ENCODE assay signal across 7 mouse cellular contexts in the genomic region with DNA sequence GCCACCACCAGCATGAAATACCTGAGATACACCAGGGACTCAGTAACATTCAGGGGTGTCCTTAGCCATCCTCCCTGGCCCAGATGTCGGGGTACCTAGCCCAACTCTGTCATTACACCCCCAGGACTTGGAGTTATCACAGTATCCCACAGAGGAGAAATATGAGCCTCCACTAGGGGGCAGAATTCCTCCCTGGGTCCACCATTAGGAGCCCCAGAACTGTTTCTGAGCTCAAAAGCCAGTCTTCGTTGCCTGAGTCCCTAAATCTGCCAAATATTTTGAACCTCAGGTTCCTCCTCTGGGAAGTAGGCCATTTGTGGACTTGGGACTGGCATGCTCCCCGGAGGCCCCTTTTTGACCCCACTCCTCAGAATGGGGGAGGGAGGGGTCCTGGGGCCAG. TPM values are rescaled to one million over a fixed set of nuclear protein-coding genes. Genes with fewer than 3 reads are reported as not detected.
A peak's percentile ranks its signal among the peaks of the same experiment; 100 is the strongest.
DNase-seq lines count a peak whose midpoint lies in the region; ATAC-seq and TF ChIP-seq lines count a peak whose summit lies in the region.

No protein-coding gene starts in this region.

- no peak for ATAC-seq in heart, postnatal 0 days (ENCODE audit: insufficient read depth, low read depth)
- ATAC-seq in heart, embryonic 12.5 days (ENCODE audit: insufficient number of reproducible peaks, low FRiP score), result no peak
- ATAC-seq in neural tube, embryonic 11.5 days (ENCODE audit: insufficient read depth, low FRiP score, low TSS enrichment), result 0 out of 2 replicates have a peak, but pooled peaks have one; percentile 49

- H3K27me3 ChIP-seq in heart, postnatal 0 days (ENCODE audit: control insufficient read depth, insufficient read depth, low read length), result no peaks in the 10 kb centered on the region
- no peaks in the 10 kb centered on the region for H3K27me3 ChIP-seq in heart, embryonic 12.5 days (replicated peaks)
- H3K27me3 ChIP-seq in neural tube, embryonic 11.5 days (ENCODE audit: control insufficient read depth, insufficient read depth, low read length), result no peaks in the 10 kb centered on the region

- H3K4me3 ChIP-seq in heart, postnatal 0 days (ENCODE audit: low read depth, low read length), result no peak overlapping the region
- H3K4me3 ChIP-seq in heart, embryonic 12.5 days, result no peak overlapping the region
- no peak overlapping the region for H3K4me3 ChIP-seq in neural tube, embryonic 11.5 days (ENCODE audit: low read depth, low read length)

- H3K9ac ChIP-seq in heart, postnatal 0 days (replicated peaks; ENCODE audit: low read depth, low read length), result no peak overlapping the region
- H3K9ac ChIP-seq in heart, embryonic 12.5 days, result no peak overlapping the region
- H3K9ac ChIP-seq in neural tube, embryonic 11.5 days (ENCODE audit: low read length), result no peak overlapping the region

- no peaks in the 10 kb centered on the region for H3K36me3 ChIP-seq in heart, postnatal 0 days (replicated peaks; ENCODE audit: control insufficient read depth, insufficient read depth, low read length)
- peaks cover 7% of the 10 kb centered on the region; the same call in 1 of the 2 replicates for H3K36me3 ChIP-seq in heart, embryonic 12.5 days
- no peaks in the 10 kb centered on the region for H3K36me3 ChIP-seq in neural tube, embryonic 11.5 days (ENCODE audit: control insufficient read depth, insufficient read depth, low read length)

- TF ChIP-seq EP300 in heart, postnatal 0 days (IDR thresholded peaks at IDR 0.05; ENCODE audit: low read depth), result no peak

- TF ChIP-seq CTCF in heart, postnatal 0 days (IDR thresholded peaks at IDR 0.05; ENCODE audit: low read depth), result peak; percentile 53

- 53% methylated on average over 3 of the region's 3 CpGs for WGBS in heart, postnatal 0 days
- 48% methylated on average over 3 of the region's 3 CpGs for WGBS in heart, embryonic 12.5 days
- WGBS in neural tube, embryonic 11.5 days, result 51% methylated on average over 3 of the region's 3 CpGs

- H3K4me1 ChIP-seq in heart, postnatal 0 days (ENCODE audit: control insufficient read depth, insufficient read depth), result no peaks in the 10 kb centered on the region
- peaks cover 23% of the 10 kb centered on the region for H3K4me1 ChIP-seq in heart, embryonic 12.5 days (replicated peaks)
- H3K4me1 ChIP-seq in neural tube, embryonic 11.5 days (ENCODE audit: control insufficient read depth, insufficient read depth, low read length), result no peaks in the 10 kb centered on the region

- H3K27ac ChIP-seq in heart, postnatal 0 days (ENCODE audit: low read depth), result no peak overlapping the region
- no peak overlapping the region for H3K27ac ChIP-seq in heart, embryonic 12.5 days (ENCODE audit: poor library complexity, severe bottlenecking)
- H3K27ac ChIP-seq in neural tube, embryonic 11.5 days (ENCODE audit: low read depth, low read length), result no peak overlapping the region

- peak; percentile 30 for DNase-seq in heart, postnatal 0 days (ENCODE audit: low spot score)
- peak; percentile 73 for DNase-seq in testis, postnatal 10 days (ENCODE audit: low spot score)
- no peak for DNase-seq in testis, postnatal 14 days (ENCODE audit: low spot score)
- DNase-seq in c-Kit-negative CD71-positive TER-119-positive erythroid progenitor cells, embryonic 14.5 days (ENCODE audit: low read depth, low spot score), result peak; percentile 49
- peak; percentile 55 for DNase-seq in kidney, postnatal 14 days
- DNase-seq in neural tube, embryonic 11.5 days (ENCODE audit: low spot score), result peak; percentile 45

- H3K4me2 ChIP-seq in heart, postnatal 0 days (ENCODE audit: low read depth, low read length), result no peak overlapping the region
- H3K4me2 ChIP-seq in heart, embryonic 12.5 days, result no peak overlapping the region
- H3K4me2 ChIP-seq in neural tube, embryonic 11.5 days (ENCODE audit: low read depth), result no peak overlapping the region

- no peaks in the 10 kb centered on the region for H3K9me3 ChIP-seq in heart, postnatal 0 days (replicated peaks; ENCODE audit: control insufficient read depth, low read length)
- no peaks in the 10 kb centered on the region for H3K9me3 ChIP-seq in heart, embryonic 12.5 days (replicated peaks)
- no peaks in the 10 kb centered on the region for H3K9me3 ChIP-seq in neural tube, embryonic 11.5 days (ENCODE audit: control insufficient read depth, low read length)

RNA-seq across cellular contexts. Expression of a gene that starts 15.1 kb away (rescaled TPM):
- total RNA-seq in heart, postnatal 0 days (2014; rRNA removed; ENCODE audit: low replicate concordance), result 32.9 and 34.9 TPM in 2 replicates
- polyA plus RNA-seq in heart, postnatal 0 days (2015; fragmentation: Nextera tagmentation; extraction: Ambion mirVana), result 19.1 and 20.2 TPM in 2 replicates
- 59.2 and 59.3 TPM in 2 replicates for polyA plus RNA-seq in heart, embryonic 12.5 days (2016; fragmentation: Nextera tagmentation; extraction: Ambion mirVana)
- 106 and 113 TPM in 2 replicates for polyA plus RNA-seq in neural tube, embryonic 11.5 days (2014; fragmentation: Nextera tagmentation; extraction: Ambion mirVana)

RNA-seq across cellular contexts. Expression of a gene that starts 15.3 kb away (rescaled TPM):
- total RNA-seq in heart, postnatal 0 days (2014; rRNA removed; ENCODE audit: low replicate concordance), result 188 and 194 TPM in 2 replicates
- 367 and 368 TPM in 2 replicates for polyA plus RNA-seq in heart, postnatal 0 days (2015; fragmentation: Nextera tagmentation; extraction: Ambion mirVana)
- polyA plus RNA-seq in heart, embryonic 12.5 days (2016; fragmentation: Nextera tagmentation; extraction: Ambion mirVana), result 389 TPM in 2 replicates
- polyA plus RNA-seq in neural tube, embryonic 11.5 days (2014; fragmentation: Nextera tagmentation; extraction: Ambion mirVana), result 379 and 382 TPM in 2 replicates

RNA-seq across cellular contexts. Expression of a gene that starts 21.4 kb away (rescaled TPM):
- total RNA-seq in heart, postnatal 0 days (2014; rRNA removed; ENCODE audit: low replicate concordance), result 4.9 and 5.3 TPM in 2 replicates
- polyA plus RNA-seq in heart, postnatal 0 days (2015; fragmentation: Nextera tagmentation; extraction: Ambion mirVana), result 1.3 and 1.6 TPM in 2 replicates
- polyA plus RNA-seq in heart, embryonic 12.5 days (2016; fragmentation: Nextera tagmentation; extraction: Ambion mirVana), result 16.2 and 16.5 TPM in 2 replicates
- 1.8 and 2.5 TPM in 2 replicates for polyA plus RNA-seq in neural tube, embryonic 11.5 days (2014; fragmentation: Nextera tagmentation; extraction: Ambion mirVana)

RNA-seq across cellular contexts. Expression of a gene that starts 36.4 kb away (rescaled TPM):
- 60.1 and 62.4 TPM in 2 replicates for total RNA-seq in heart, postnatal 0 days (2014; rRNA removed; ENCODE audit: low replicate concordance)
- 21.5 and 22.1 TPM in 2 replicates for polyA plus RNA-seq in heart, postnatal 0 days (2015; fragmentation: Nextera tagmentation; extraction: Ambion mirVana)
- polyA plus RNA-seq in heart, embryonic 12.5 days (2016; fragmentation: Nextera tagmentation; extraction: Ambion mirVana), result 72.1 and 75.0 TPM in 2 replicates
- polyA plus RNA-seq in neural tube, embryonic 11.5 days (2014; fragmentation: Nextera tagmentation; extraction: Ambion mirVana), result 160 and 171 TPM in 2 replicates
